Mouse (Mus musculus) heart, postnatal 0 days (tissue): ENCODE results near the gene Ikzf3.

Experiments used
- CTCF ChIP-seq: IDR thresholded peaks from 2 replicates; pipeline ENCODE4 v1.5.1; 2016; ENCODE audit warnings: antibody characterized with exemption, control low read depth, low read depth
- EP300 ChIP-seq: IDR thresholded peaks from 2 replicates; pipeline ENCODE4 v1.6.1; 2016; ENCODE audit warnings: antibody characterized with exemption, low read depth

- no peak for TF ChIP-seq CTCF
- no peak for TF ChIP-seq EP300
Measured at GRCm38 (mm10) chr11:98563921-98564414, 18.1 kb upstream of the Ikzf3 start.
